Mouse (Mus musculus) mouse embryonic stem cell (cell line): ENCODE results near the gene Tmem100.

Source experiments
- in situ Hi-C, 2 experiments: fragments of 300-500 bp; cut with MboI; formaldehyde crosslinking; loops; 1 replicate in 1 of 2; 3 replicates in 1 of 2; pipeline ENCODE4 v1.14.3; 2019 to 2020; ENCODE audit warnings: low sequenced_read_pairs in 2 of 2, low pct_unique_long_range_greater_than_20kb in 1 of 2, mixed read lengths in 1 of 2; ENCODE audit not compliant: unreplicated experiment in 1 of 2

Tmem100 gene

GRCm38 (mm10) chr11:90003386-90003785 lies 26.8 kb upstream of the Tmem100 start:
- in situ Hi-C loops, result no loop called here

GRCm38 (mm10) chr11:90006111-90006510 lies 24.0 kb upstream of the Tmem100 start:
- in situ Hi-C loops, result no loop called here

- in situ Hi-C loops, result no loop called here
Observed at GRCm38 (mm10) chr11:90007791-90008531, 22.2 kb upstream of the Tmem100 start.

- in situ Hi-C loops, result no loop called here
Observed at GRCm38 (mm10) chr11:90013657-90014056, 16.5 kb upstream of the Tmem100 start.

- in situ Hi-C loops, result no loop called here
Observed at GRCm38 (mm10) chr11:90015281-90015680, 14.9 kb upstream of the Tmem100 start.

GRCm38 (mm10) chr11:90019161-90019560 lies 11.0 kb upstream of the Tmem100 start:
- in situ Hi-C loops, result no loop called here

GRCm38 (mm10) chr11:90025891-90026801 lies 4.0 kb upstream of the Tmem100 start:
- in situ Hi-C loops, result no loop called here

- in situ Hi-C loops, result no loop called here
Observed at GRCm38 (mm10) chr11:90026802-90027174, 3.4 kb upstream of the Tmem100 start.

GRCm38 (mm10) chr11:90027216-90027615 lies 2.9 kb upstream of the Tmem100 start:
- in situ Hi-C loops, result no loop called here

- in situ Hi-C loops, result no loop called here
Observed at GRCm38 (mm10) chr11:90028746-90029145, 1.4 kb upstream of the Tmem100 start.

GRCm38 (mm10) chr11:90029354-90029753 lies 794 bp upstream of the Tmem100 start:
- in situ Hi-C loops, result no loop called here

GRCm38 (mm10) chr11:90030557-90030956 lies 409 bp downstream of the Tmem100 start:
- in situ Hi-C loops, result no loop called here

- in situ Hi-C loops, result no loop called here
Observed at GRCm38 (mm10) chr11:90031076-90031475, 928 bp downstream of the Tmem100 start.

- in situ Hi-C loops, result no loop called here
Observed at GRCm38 (mm10) chr11:90032807-90033206, 2.7 kb downstream of the Tmem100 start.

- in situ Hi-C loops, result no loop called here
Observed at GRCm38 (mm10) chr11:90033442-90033841, 3.3 kb downstream of the Tmem100 start.

- in situ Hi-C loops, result no loop called here
Observed at GRCm38 (mm10) chr11:90034646-90035045, 4.5 kb downstream of the Tmem100 start.

- in situ Hi-C loops, result no loop called here
Observed at GRCm38 (mm10) chr11:90035532-90035931, 5.4 kb downstream of the Tmem100 start.

- in situ Hi-C loops, result no loop called here
Observed at GRCm38 (mm10) chr11:90036416-90036815, 6.3 kb downstream of the Tmem100 start.

- in situ Hi-C loops, result no loop called here
Observed at GRCm38 (mm10) chr11:90038022-90038421, 7.9 kb downstream of the Tmem100 start.
